Mouse (Mus musculus) frontal cortex, postnatal 36 days (tissue): ENCODE results near the gene Fam43b.

Experiments used
- DNase-seq, 2 experiments: peaks; one replicate each; pipeline ENCODE4 v3.0.0; 2022; ENCODE audit warnings: low spot score in 2 of 2

The Fam43b gene

DNA sequence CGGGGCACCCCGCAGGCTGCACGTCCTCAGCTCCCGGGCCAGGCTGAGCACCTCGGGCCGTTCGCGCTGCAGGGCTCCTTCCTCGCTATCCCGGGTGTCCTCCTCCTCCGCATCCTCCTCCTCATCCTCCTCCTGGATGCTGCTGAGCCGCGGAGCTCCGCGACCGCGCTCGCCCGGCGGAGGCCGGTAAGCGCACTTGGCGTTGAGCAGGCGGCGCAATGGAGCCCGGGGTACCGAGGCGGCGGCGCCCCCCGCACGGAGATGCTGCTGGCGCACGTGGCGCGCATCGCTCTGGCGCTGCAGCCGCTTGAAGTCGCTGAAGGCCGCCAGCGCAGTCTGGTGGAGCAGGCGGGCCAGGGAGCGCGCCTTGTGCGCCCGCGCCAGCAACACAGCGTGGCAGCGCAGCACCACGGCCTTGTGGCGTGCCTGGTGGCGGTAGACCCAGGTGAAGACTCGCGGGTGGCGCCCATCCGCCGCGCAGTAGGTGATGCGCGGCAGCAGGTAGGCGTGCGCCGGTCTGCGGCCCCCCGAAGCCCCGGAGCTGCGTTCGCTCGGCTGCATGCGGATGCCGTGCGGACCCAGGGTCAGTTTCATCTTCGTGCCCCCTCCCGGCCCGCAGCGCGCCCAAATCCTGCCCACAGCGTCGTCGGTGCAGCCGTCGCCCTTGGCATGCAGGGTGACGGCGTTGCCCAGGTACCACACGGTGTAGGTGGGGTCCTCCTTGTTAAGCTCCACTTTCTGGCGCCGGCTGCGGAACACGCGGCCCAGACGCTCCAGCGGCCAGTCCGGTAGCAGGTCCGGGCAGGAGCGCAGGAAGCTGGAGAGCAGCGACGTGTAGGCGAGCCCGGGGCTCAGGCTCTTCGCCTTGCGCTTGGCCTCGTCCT, 999 bp downstream of the Fam43b start:
- peak; percentile 53 to 63 for DNase-seq

DNA sequence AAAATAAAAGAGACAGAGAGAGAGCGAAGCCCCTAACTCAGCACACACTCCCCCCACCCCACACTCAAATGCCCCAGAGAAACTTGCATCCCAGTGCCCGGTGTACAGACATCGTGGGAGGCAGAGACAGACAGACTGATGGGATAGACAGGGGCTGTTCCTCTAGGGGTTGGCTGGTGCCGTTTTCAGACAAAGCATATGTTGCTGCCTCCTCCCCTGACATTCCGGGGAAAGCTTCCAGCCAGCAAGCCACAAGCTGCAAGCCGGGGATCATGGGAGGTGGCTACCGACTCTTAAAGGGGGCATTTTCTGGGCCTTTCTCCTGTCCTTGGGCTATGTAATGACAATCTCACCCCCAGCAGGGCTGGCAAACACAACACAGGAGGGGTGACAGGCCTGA, 2.6 kb downstream of the Fam43b start:
- DNase-seq: peak in 1 of 2 experiments; percentile 39

DNA sequence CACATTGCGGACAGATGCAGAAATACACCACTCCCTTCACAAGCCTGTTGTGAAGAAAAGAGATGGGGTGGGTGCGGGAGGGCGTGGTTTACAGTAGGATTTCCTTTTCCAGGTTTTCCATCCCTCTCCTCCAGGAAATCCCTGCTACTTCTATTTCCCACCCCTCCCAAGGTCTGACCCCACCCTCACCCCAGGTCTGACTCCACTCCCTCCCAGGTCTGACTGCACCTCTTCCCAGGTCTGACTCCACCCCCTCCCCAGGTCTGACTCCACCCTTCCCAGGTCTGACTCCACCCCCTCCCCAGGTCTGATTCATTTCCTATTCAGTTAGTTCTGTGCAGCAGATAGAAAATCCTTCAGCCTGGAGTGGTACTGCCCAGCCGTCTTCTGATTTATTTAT, 12.5 kb downstream of the Fam43b start:
- no peak for DNase-seq

DNA sequence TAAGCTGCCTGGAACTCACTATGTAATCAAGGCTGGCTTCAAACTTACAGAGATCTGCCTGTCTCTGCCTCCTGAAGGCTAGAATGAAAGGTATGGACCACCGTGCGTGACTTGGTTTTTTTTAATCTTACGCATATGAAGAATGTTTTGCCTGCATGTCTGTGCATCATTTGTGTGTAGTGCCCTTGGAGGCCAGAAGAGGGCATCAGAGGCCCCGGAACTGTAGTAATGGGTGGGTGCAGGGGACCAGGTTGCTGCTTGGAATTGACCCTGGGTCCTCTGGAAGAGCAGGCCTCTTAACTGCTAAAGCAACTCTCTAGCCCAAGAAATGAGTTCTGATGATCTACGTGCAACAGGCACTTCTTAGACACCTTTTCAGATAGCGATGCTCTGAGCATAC, 13.9 kb downstream of the Fam43b start:
- no peak for DNase-seq

DNA sequence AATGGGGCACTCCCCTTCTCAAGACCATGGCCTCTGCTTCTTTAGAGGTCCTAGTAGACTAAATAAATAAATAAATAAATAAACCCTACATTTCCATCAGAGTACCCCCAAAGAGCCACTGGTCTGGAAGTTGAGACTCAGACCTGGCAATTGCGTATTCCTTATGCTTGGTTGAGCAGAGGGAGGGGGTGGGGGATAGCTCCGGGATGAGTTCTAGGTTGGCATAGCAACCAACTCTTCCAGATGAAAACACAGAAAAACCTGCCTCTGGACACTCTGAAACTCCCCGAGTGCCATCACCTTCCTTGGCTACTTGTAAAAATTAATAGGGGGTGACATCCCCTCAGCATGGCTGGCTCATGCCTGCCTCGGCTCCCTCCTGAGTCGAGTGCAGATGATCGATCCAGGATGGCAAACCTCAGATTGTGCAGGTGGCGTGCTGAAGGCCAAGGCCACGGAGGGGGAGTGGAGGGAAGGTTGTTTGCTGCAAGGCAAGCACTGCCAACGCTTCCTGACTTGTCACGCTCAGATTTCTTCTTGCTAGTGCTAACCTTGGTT, 16.1 kb downstream of the Fam43b start:
- DNase-seq: no peak

DNA sequence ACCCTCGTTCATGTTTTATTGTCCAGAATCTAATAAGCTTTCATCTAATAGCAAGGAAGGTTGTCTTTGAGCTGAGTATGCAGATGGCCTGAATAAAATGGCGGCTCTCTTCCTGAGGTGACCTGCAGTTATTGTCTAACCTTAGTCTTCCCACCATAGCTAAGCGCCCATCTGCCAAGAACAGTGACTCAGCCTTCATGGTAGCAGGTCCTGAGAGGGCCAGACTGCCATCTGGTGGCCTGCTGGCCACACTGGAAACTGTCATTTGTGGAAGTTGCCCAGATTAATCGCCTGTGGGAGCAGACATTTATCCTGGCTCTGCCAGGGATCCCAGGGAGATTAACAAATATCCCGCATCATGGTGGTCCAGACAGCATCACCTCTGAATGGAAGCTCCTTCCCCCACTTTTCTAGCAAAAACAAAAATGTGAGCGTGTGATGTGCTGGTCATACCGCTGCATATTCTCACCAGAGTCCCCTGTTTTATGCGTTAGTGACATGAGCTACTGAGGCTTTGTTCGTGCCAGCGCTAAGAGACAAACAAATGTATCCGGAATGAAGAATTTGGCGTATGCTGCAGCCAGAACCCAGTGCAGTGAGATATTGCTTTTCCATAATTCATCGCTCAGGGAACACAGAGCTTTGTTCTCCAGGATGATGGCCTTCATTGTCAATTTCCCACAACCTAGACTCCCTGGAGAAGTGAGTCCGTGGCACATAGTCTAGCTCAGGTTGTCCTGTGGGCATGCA, 17.1 kb downstream of the Fam43b start:
- peak; percentile 54 to 72 for DNase-seq

DNA sequence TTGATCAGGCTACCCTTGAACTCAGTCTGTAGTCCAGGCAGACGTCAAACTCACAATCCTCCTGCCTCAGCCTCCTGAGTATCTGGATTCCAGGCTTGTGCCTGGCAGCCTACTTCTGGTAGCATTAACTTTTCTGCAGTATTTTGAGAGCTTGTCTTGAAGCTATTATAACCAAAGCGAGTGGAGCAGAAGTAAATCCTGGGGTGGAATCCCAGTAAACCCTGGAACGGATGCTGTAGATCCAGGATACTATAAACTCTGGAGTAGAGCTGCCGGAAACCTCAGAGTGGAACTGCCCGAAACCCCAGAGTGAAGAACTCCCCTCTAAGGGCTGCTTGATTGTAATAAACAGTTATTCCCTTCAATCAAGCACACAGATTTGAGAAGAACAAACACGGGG, 18.8 kb downstream of the Fam43b start:
- peak; percentile 36 to 74 for DNase-seq

DNA sequence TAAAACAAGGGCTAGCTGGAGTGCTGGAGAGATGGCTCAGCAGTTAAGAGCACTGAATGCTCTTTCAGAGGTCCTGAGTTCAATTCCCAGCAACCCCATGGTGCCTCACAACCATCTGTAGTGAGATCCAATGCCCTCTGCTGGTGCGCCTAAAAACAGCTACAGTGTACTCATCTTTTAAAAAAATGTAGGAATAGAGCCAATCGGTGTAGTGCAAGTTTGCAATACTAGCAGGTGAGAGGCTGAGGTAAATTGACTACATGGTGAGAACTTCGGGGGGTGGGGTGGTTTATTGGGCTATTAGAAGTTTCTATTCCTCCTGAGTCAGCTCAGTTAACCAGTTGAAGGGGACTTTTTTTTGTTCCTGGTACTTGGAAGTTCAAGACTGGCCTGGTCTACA, 21.2 kb downstream of the Fam43b start:
- no peak for DNase-seq

DNA sequence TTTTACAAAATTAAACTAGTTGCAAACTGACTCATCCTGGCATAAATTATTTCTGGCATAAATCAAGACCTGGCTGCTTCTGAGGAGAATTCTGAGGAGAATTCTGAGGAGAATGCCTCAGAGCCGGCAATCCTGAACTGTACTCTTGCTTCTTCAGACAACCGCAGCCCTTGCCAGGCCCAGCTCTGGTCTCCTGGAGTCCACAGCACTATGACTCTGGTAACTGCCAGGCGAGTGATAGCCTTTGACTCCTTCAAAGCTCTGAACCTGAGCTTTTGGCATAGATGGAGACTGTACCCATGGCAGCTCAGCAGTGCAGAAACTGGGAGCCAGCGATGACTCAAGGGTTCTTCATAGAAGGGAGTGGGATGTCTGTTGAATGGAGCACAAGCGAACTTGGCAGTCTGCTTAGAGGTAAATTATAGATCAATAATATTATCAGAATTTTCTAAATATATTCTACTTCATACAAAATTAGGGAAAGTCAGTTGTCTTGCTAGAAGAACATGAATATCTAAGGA, 25.3 kb downstream of the Fam43b start:
- DNase-seq: peak in 1 of 2 experiments; percentile 50

DNA sequence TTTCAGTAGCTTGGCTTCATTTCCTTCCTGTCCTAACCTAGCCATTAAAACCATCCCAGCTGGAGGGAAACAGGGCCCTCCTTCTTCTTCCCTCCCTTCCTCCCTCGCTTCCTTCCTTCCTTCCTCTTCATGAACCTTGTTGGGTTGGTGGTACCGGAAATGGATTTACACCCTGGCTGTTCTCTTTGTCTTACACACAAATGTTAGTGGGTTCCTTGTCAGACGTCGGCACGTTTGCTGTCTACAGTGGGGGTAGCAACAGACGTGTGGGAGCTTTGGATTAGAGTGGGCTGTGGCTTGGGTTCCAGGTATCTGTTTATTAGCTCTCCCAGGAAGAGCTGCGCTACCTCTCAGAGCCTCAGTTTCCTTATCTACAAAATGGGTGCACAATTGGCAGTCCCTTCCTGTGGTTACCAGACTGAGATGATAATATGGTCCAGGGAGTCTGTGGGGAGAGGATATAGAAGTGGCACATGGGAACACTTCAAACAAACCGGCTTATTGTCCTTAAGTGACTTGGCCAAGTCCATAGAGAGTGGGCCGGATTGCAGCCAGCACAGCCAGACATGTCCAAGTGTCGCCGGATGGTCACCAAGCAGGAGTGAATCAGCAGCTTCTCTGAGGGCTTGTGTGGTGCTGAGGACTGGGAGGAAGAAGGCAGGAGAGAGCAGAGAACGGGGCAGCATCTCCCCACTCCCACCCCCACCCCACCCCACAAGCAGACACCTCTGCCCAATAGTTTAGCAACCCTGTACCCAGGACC, 27.6 kb downstream of the Fam43b start:
- DNase-seq: no peak

DNA sequence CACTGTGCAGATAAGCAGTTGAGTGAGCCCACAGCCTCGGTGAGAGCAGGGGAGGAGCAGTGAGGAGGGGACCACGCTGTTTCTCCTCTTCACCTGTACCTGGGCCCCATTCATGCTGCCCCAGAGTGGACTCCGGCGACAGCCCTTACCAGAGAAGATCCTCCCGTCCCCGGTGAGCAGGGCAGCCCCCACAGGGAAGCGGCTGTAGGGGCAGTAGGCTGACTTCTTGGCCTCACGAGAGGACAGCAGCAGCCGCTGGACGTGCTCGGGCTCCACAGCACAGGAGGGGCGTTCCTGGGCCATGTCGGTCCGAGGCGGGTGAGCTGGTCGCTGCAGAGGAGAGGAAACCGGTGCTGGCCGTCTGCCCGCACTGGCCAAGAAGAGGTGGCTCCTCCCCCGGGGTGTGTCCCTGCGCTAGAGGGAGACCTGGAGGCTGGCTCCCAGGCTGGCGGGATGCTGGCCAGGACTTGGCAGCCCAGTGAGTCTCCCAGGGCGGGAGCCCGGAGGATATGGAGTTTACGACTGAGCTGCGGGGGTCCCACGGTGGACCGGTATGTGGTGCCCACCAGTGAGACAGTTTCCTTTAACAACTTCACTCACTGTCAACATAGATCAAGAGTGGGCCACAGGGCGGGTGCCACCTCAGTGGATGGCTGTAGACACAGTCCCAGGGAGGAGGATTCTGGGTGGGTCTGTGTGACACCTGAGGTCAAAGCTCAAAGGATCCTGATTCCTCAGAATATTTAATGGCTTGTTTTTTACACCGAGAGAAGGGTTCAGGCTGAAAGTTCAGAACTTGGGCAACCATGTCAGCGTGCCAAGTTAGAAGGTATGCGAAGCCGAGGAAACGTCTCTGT, 28.5 kb downstream of the Fam43b start, which contains the start of gene Cda:
Cda (minus strand) TSS at position 352 of the 857 bp plus-strand sequence.
- peak; percentile 22 to 33 for DNase-seq

DNA sequence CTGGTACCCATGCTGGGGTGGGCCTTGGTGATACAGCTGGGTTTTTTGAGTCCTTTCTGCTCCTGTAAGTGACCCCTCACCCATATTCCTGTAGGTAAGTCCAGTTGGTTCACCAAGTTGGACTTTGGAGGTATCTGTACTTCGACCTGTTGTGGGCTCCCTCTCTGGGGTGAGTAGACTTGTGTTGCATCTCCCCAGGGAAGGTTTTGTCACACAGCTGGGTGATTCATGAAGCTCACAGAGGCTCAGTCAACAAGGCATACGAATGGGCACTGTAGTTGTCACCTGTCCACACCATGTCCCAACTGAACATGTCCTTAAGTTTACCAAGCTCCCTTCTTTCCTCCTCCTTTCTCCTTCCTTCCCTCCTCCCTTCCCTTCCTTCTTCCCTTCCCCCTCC, 29.8 kb downstream of the Fam43b start:
- no peak for DNase-seq

DNA sequence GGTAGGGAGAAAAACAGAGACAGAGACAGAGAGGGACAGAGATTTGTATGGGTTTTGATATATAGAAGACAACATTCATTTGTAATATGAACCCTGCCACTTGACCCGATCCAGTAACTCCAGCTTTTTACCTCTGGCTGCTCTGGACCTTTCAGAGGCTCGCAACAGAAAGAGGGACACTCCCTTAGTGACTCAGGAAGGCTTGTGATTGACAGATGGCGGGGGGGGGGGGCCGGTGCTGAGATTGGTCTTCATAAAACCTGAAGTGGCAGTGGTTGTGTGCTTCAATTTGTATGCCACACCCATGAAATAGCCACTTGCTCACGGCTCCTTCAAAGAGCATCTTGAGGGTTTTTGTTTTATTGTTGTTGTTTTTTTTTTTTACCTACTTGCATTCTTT, 32.8 kb downstream of the Fam43b start:
- DNase-seq: no peak

DNA sequence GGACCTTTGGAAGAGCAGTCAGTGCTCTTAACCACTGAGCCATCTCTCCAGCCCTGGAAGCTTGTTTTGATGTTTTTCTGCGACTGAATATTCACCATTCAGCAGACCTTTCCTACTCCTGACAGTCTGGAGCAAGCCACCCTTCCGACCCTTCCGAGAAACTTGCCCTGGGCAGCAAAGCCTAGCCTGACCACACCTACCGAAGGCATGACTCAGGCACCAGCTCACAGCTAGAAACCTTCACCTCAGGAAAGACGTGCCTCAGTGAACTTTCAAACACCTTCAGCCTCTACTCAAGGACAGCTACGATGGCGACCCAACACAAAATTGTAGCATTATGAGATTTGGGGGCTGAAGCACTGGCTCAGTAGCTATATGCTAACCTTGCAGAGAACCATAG, 33.4 kb downstream of the Fam43b start:
- DNase-seq: no peak

DNA sequence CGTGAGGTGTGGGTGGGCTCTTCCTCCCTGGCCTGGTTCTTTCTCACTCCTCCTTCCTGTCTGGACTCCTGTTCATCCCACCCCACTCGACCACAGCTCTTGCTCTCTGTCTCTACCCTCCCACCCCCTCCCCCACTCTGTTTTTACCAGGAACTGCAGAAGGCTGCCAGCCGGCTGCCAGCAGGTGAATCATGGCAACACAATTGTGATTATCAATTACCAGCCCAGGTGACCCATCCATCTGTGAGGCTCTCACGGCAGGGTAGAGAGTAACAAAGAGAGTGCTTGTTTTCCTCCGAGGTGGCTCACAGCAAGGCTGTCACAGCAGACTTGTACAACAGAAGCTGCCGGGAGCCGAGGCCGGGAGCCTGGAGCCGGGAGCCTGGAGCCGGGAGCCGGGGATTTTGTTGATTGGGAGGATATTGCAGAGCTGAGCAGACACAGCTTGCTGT, 34.9 kb downstream of the Fam43b start:
- DNase-seq: no peak

DNA sequence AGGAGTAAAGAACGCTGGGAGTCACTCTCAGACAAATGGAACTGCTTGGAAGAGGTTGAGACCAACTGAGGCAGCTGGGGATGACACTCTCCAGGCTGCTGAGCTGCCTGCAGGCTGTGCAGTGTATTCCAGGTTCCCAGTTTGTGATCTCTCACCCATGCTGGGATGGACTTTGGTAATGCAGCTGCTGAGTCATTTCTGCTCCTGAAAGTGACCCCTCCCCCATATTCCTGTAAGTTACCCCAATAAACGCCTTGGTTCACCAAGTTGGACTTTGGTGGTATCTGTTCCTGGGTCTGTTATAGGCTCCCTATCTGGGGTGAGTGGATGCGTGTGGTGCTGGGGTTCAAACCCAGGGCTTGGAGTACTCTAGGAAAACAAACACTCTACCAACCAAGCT, 38.2 kb downstream of the Fam43b start:
- DNase-seq: no peak

DNA sequence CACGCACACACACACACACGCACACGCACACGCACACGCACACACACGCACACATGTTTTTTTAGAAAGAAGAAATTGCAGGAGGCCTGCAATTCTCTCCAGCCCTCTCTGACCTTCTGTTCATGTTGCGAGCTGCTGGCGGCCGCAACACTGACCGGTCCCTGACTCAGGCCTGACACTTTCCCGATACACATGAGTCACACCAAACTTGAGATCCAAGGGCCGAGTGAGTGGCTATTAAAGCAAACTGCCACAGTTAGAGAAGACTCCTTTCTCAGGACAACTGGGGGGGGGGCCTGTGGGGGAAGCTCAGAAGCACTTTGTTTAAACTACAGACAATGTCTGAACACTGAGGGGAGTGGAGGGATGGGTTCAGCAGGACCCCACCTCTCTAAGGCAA, 39.8 kb downstream of the Fam43b start:
- DNase-seq: no peak

DNA sequence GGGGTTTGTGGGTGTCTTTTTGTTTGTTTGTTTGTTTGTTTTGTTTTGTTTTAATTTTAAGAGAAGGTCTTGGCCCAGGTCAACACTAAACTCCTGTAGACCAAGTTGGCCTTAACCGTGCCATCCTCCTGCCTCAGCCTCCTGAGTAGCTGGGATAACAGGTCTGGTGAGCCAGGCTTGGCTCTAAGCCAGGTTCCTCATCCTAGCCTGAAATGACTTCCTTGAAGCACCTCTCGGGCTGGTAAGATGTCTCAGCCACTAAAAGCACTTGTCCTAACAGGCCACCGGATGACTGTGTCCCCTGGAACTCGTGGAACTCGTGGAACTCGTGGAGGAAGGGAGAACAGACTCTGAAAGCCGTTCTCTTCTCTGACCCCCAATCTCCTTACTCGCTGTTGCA, 40.2 kb downstream of the Fam43b start:
- no peak for DNase-seq

DNA sequence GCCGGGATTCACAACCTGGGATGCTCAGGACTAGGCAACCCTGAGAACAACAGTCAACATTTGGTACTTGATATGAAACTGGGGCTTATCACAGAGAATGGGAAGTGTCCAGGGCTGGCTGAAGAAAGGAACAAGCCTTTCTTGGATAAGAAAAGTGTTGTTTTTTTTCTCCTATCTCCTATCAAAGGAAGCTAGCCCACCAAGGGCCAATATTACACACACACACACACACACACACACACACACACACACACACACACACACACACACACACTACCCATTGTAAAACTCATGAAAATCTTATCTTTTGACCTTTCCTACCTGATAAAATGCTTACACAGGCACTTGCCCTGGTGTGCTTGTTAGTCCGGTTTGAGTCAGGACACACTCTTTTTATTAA, 40.8 kb downstream of the Fam43b start:
- no peak for DNase-seq

DNA sequence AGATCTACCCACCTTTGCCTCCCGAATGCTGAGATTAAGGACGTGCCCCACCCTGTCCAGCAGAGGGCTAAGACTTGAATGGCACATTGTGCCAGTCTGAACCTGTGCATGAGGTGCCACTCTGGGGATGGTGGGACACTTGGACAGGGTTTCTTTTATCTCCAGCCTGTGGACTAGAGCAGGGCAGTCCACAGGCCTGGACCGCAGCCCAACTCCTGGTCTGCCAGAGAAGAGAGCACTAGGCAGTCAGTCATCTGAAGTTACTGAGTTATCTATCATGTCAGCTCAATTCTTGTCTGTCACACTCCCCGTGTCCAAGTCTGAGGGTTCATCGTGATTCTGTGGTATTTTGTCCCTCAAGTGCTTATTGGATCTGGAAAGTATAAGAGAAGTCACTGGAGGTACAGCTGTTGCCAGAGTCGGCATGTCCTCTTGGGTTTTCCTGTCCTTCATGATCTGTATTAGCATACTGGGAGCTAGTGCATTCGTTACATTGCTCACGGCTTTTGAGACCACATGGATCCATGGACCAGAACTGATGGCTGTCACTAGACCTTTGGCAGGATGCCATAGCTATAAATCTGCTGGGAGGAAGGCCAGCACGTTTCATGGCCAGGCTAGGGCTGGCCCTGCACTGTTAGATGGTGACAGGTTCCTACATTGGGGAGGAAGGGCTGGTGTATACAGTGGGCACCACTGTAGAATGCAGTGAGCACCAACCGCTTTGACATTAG, 42.7 kb downstream of the Fam43b start:
- no peak for DNase-seq
